Mouse (Mus musculus) embryonic facial prominence, embryonic 11.5 days (tissue): ENCODE measurements around the gene Selenoo. TPM values are rescaled to one million over a fixed set of nuclear protein-coding genes. Genes with fewer than 3 reads are reported as not detected.

ENCODE experiments used
- ATAC-seq: fragments of 200-750 bp; cut with Nextera tagmentation; replicated peaks from 2 replicates; pipeline ENCODE4 v1.8.0; 2017; ENCODE audit warnings: low read depth; ENCODE audit not compliant: insufficient number of reproducible peaks, low FRiP score, low TSS enrichment
- DNase-seq: peaks from one replicate; pipeline ENCODE4 v3.0.0-alpha.2; 2015; ENCODE audit warnings: low spot score
- H3K27ac ChIP-seq: fragments of 300-500 bp; sonication (generic); replicated peaks from 2 replicates; pipeline ENCODE4 v1.5.1; 2014; ENCODE audit warnings: mild to moderate bottlenecking, low read depth, low read length, control low read depth
- H3K27me3 ChIP-seq: fragments of 300-500 bp; sonication (generic); 2 replicates; pipeline ENCODE4 v1.6.1; 2014; ENCODE audit warnings: mild to moderate bottlenecking, low read length, moderate library complexity, mixed read lengths; ENCODE audit not compliant: control insufficient read depth, insufficient read depth
- H3K36me3 ChIP-seq: fragments of 300-500 bp; sonication (generic); replicated peaks from 2 replicates; pipeline ENCODE4 v1.6.1; 2014; ENCODE audit warnings: low read depth, mild to moderate bottlenecking, low read length, moderate library complexity, mixed read lengths; ENCODE audit not compliant: control insufficient read depth, insufficient read depth
- H3K4me1 ChIP-seq: fragments of 300-500 bp; sonication (generic); 2 replicates; pipeline ENCODE4 v1.6.1; 2014; ENCODE audit warnings: low read length, mixed read lengths; ENCODE audit not compliant: control insufficient read depth, insufficient read depth
- H3K4me2 ChIP-seq: fragments of 300-500 bp; sonication (generic); 2 replicates; pipeline ENCODE4 v1.6.1; 2014; ENCODE audit warnings: low read depth, mild to moderate bottlenecking, control low read depth, low read length, moderate library complexity
- H3K4me3 ChIP-seq: fragments of 300-500 bp; sonication (generic); 2 replicates; pipeline ENCODE4 v1.5.1; 2014; ENCODE audit warnings: low read depth, low read length, control low read depth
- H3K9ac ChIP-seq: fragments of 300-500 bp; sonication (generic); replicated peaks from 2 replicates; pipeline ENCODE4 v1.6.1; 2014; ENCODE audit warnings: mild to moderate bottlenecking, control low read depth, low read length
- H3K9me3 ChIP-seq: fragments of 300-500 bp; sonication (generic); replicated peaks from 2 replicates; pipeline ENCODE4 v1.6.1; 2016; ENCODE audit warnings: mild to moderate bottlenecking, low read length, inconsistent platforms, mixed read lengths; ENCODE audit not compliant: control insufficient read depth
- WGBS: fragments of 180-500 bp; shearing (Covaris S2); extraction: QIAGEN DNeasy Blood & Tissue Kit; methylation state at CpG from one replicate; pipeline ENCODE4 v1.1.7; 2014; 5-methylcytosine and 5-hydroxymethylcytosine counted together
- polyA plus RNA-seq: library from polyadenylated mRNA; unstranded; fragments of >200 nt; fragmentation: Nextera tagmentation; extraction: Ambion mirVana; gene quantifications from 2 replicates; pipeline ENCODE4 v1.2.1, GENCODE M21; 2014

The Selenoo gene
- polyA plus RNA-seq, 1 experiment from 2014 or later, result 17.7 TPM

- H3K9me3 ChIP-seq, result no peaks in the 10 kb centered on the region
- no peak overlapping the region for H3K27ac ChIP-seq
- H3K27me3 ChIP-seq, result peaks cover 9% of the 10 kb centered on the region
- ATAC-seq (no peak), DNase-seq (no peak)
- 82% methylated on average over 12 of the region's 12 CpGs for WGBS
- no peak overlapping the region for H3K4me2 ChIP-seq
- H3K36me3 ChIP-seq, result no peaks in the 10 kb centered on the region
- no peak overlapping the region for H3K9ac ChIP-seq
- H3K4me1 ChIP-seq, result no peaks in the 10 kb centered on the region; the same call in 1 of the 2 replicates
- H3K4me3 ChIP-seq, result no peak overlapping the region
Measured at GRCm38 (mm10) chr15:89060811-89061460, 27.9 kb upstream of the Selenoo start.

DNA sequence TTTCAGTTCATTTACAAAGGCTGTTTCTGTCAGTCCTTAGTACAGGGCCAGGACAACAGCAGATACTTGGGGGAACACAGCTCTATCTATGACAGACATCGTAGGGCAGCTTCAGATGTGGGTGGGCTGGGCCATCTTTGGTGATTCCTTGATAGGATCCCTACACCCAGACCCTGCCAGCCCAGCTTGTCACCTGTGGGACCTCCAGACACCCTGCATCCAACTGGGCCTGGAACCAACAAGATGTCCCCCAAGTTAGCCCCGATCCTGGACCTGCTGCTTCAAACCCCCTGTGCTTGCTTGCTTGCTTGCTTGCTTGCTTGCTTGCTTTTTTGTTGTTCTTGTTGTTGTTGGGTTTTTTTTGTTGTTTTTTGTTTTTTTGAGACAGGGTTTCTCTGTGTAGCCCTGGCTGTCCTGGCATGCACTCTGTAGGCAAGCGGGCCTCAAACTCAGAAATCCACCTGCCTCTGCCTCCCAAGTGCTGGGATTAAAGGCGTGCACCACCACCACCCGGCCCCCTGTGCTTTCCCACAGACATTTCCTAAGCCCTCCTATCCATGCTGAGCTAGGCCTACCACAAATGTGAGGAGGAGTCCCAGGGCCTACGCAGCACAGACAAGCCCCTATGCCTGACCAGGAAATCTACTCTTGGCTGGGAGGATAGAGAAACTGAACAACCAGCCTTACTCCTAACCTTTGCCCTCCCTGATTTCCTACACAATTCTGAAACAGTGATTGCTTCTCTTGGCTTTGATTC lies 26.9 kb upstream of the Selenoo start:
- ATAC-seq (no peak), DNase-seq (no peak)
- Histone ChIP-seq H3K9me3 (no peaks in the 10 kb centered on the region), H3K27me3 (peaks cover 17% of the 10 kb centered on the region), H3K36me3 (no peaks in the 10 kb centered on the region), H3K4me3 (no peak overlapping the region), H3K4me1 (no peaks in the 10 kb centered on the region; the same call in 1 of the 2 replicates), H3K4me2 (no peak overlapping the region), H3K9ac (no peak overlapping the region), H3K27ac (no peak overlapping the region)
- WGBS, result 88% methylated on average over 6 of the region's 6 CpGs

DNA sequence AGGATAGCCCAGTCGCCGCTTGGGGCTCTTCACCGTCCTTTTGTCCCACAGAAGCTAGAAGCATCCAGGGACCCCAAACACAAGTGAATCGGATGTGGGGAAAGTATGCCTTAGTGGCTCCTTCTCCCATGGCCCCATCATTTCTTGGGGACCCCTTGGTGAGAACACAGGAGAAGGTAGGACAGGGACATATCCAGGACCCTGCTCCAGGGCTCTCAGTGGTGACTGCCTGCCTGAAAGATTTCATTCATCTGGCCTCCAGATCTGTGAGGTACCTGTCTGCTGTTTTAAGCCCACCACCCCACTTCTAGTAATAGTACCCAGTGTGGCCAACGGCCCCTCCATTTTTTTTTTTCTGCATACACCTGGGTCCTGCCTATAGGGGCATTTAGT lies 26.4 kb upstream of the Selenoo start:
- ATAC-seq (no peak), DNase-seq (no peak)
- H3K27ac ChIP-seq, result no peak overlapping the region
- 85% methylated on average over 5 of the region's 5 CpGs for WGBS
- H3K36me3 ChIP-seq, result no peaks in the 10 kb centered on the region
- H3K9me3 ChIP-seq, result no peaks in the 10 kb centered on the region
- H3K9ac ChIP-seq, result no peak overlapping the region
- peaks cover 23% of the 10 kb centered on the region for H3K27me3 ChIP-seq
- no peak overlapping the region for H3K4me3 ChIP-seq
- no peaks in the 10 kb centered on the region; the same call in 1 of the 2 replicates for H3K4me1 ChIP-seq
- no peak overlapping the region for H3K4me2 ChIP-seq

DNA sequence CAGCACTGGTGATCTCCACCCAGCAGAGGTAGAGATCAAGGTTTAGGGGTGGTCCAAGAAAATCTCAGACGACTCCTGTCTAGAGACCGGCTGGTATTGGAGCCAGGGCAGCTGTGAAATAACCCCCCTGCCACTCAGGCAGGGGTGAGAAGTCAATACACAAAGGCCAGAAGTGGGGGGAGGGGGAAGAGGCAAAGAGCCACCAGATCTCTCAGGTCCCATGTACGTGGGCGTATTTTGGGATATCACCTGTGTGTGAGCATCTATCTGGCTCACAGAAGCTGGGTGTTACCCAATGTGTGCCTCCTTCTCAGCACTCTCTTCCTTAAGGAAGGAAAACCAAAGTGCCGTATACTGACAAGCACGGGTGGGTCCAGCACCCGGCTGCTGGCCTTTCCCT lies 25.9 kb upstream of the Selenoo start:
- H3K9me3 ChIP-seq, result no peaks in the 10 kb centered on the region
- H3K27me3 ChIP-seq, result peaks cover 28% of the 10 kb centered on the region
- no peak overlapping the region for H3K4me2 ChIP-seq
- H3K27ac ChIP-seq, result no peak overlapping the region
- H3K36me3 ChIP-seq, result no peaks in the 10 kb centered on the region
- H3K9ac ChIP-seq, result no peak overlapping the region
- DNase-seq, result no peak
- no peak overlapping the region for H3K4me3 ChIP-seq
- no peak for ATAC-seq
- no peaks in the 10 kb centered on the region; the same call in 1 of the 2 replicates for H3K4me1 ChIP-seq
- WGBS, result 74% methylated on average over 7 of the region's 7 CpGs

GRCm38 (mm10) chr15:89063536-89063935 lies 25.3 kb upstream of the Selenoo start:
- Histone ChIP-seq H3K9ac (no peak overlapping the region), H3K4me1 (no peaks in the 10 kb centered on the region; the same call in 1 of the 2 replicates), H3K4me2 (no peak overlapping the region), H3K36me3 (no peaks in the 10 kb centered on the region), H3K4me3 (no peak overlapping the region), H3K27me3 (peaks cover 33% of the 10 kb centered on the region), H3K9me3 (no peaks in the 10 kb centered on the region), H3K27ac (no peak overlapping the region)
- 78% methylated on average over 6 of the region's 6 CpGs for WGBS
- no peak for ATAC-seq
- DNase-seq, result no peak

GRCm38 (mm10) chr15:89064891-89065290 lies 24.0 kb upstream of the Selenoo start:
- Histone ChIP-seq H3K27me3 (peaks cover 32% of the 10 kb centered on the region), H3K27ac (no peak overlapping the region), H3K9ac (no peak overlapping the region), H3K4me3 (no peak overlapping the region), H3K9me3 (no peaks in the 10 kb centered on the region), H3K36me3 (no peaks in the 10 kb centered on the region), H3K4me1 (no peaks in the 10 kb centered on the region; the same call in 1 of the 2 replicates), H3K4me2 (no peak overlapping the region)
- DNase-seq (no peak), ATAC-seq (no peak)
- 93% methylated on average over 5 of the region's 5 CpGs for WGBS

DNA sequence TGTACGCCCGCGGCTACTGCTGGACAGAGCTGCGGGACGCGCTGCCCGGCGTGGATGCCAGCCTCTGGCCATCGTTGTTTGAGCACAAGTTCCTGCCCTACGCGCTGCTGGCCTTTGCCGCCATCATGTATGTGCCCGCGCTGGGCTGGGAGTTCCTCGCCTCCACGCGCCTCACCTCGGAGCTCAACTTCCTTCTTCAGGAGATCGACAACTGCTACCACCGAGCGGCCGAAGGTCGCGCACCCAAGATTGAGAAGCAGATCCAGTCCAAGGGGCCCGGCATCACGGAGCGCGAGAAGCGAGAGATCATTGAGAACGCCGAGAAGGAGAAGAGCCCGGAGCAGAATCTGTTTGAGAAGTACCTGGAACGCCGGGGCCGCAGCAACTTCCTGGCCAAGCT lies 21.3 kb upstream of the Selenoo start:
- 33% methylated on average over 35 of the region's 35 CpGs for WGBS
- H3K36me3 ChIP-seq, result no peaks in the 10 kb centered on the region
- H3K4me2 ChIP-seq, result no peak overlapping the region
- no peaks in the 10 kb centered on the region for H3K4me1 ChIP-seq
- no peaks in the 10 kb centered on the region for H3K9me3 ChIP-seq
- no peak overlapping the region for H3K27ac ChIP-seq
- ATAC-seq, result no peak
- H3K4me3 ChIP-seq, result no peak overlapping the region
- H3K27me3 ChIP-seq, result peaks cover 26% of the 10 kb centered on the region
- DNase-seq, result no peak
- no peak overlapping the region for H3K9ac ChIP-seq

DNA sequence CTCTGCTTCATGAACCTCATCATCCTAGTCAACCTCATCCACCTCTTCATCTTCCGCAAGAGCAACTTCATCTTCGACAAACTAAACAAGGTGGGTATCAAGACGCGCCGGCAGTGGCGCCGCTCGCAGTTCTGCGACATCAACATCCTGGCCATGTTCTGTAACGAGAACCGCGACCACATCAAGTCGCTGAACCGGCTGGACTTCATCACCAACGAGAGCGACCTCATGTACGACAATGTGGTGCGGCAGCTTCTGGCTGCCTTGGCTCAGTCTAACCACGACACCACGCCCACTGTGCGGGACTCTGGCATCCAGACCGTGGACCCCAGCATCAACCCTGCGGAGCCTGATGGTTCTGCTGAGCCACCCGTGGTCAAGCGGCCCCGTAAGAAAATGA lies 20.7 kb upstream of the Selenoo start:
- Histone ChIP-seq H3K4me1 (no peaks in the 10 kb centered on the region), H3K9me3 (no peaks in the 10 kb centered on the region), H3K4me3 (no peak overlapping the region), H3K27me3 (peaks cover 26% of the 10 kb centered on the region), H3K4me2 (no peak overlapping the region), H3K9ac (no peak overlapping the region), H3K36me3 (no peaks in the 10 kb centered on the region), H3K27ac (no peak overlapping the region)
- DNase-seq (no peak), ATAC-seq (no peak)
- WGBS, result 27% methylated on average over 26 of the region's 26 CpGs
